Mouse (Mus musculus): ENCODE results near the gene Olfml2b. TPM values are rescaled to one million over a fixed set of nuclear protein-coding genes. Genes with fewer than 3 reads are reported as not detected.

Gene Olfml2b
- polyA plus RNA-seq, 1 experiment = 1.3 TPM

- no peak overlapping the region for H3K4me3 ChIP-seq (ENCODE audit: low read depth, low read length)
- no peaks in the 10 kb centered on the region for H3K36me3 ChIP-seq (ENCODE audit: control insufficient read depth, insufficient read depth, low read length, poor library complexity, severe bottlenecking)
- H3K27me3 ChIP-seq (ENCODE audit: control insufficient read depth, insufficient read depth, low read length, poor library complexity, severe bottlenecking) = no peaks in the 10 kb centered on the region
- no peaks in the 10 kb centered on the region for H3K9me3 ChIP-seq (replicated peaks; ENCODE audit: control insufficient read depth, insufficient read depth, low read length, poor library complexity, severe bottlenecking)
- H3K27ac ChIP-seq (ENCODE audit: insufficient read depth, low read length) = no peak overlapping the region
- H3K9ac ChIP-seq (ENCODE audit: low read depth, poor library complexity, severe bottlenecking) = no peak overlapping the region
- TF ChIP-seq POLR2A (IDR thresholded peaks at IDR 0.05; ENCODE audit: insufficient read depth, low read length) (no peak), CTCF (IDR thresholded peaks at IDR 0.05; ENCODE audit: low read depth, low read length) (no peak), EP300 (IDR thresholded peaks at IDR 0.05; ENCODE audit: insufficient read depth, low read depth, low read length) (no peak)
- H3K4me1 ChIP-seq (ENCODE audit: control insufficient read depth, insufficient read depth, low read length) = no peaks in the 10 kb centered on the region
These were observed 13.4 kb downstream of the Olfml2b start for GRCm38 (mm10) chr1:170657643-170658314.

DNA sequence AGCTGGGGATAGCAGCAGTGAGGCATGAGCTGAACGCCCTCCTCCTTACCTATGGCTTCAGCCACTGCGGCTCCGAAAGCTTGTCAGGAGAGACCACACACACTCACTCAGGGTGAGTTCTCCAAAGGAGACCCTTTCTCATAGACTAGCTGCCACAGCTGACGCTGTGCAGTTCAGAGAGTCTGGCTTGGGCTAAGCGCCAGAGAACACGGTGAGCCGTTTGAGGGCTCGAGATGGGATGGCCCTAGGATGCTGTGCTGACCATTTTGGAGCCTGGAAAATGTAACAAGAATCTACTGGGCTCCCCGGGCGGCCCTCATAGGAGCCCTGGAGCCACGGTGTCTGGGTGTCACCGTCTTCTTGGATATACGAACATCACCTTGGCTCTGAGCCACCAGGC, 14.9 kb downstream of the Olfml2b start:
- no peak for TF ChIP-seq EP300 (IDR thresholded peaks at IDR 0.05; ENCODE audit: insufficient read depth, low read depth, low read length)
- TF ChIP-seq POLR2A (IDR thresholded peaks at IDR 0.05; ENCODE audit: insufficient read depth, low read length) = no peak
- no peak for TF ChIP-seq CTCF (IDR thresholded peaks at IDR 0.05; ENCODE audit: low read depth, low read length)
- Histone ChIP-seq H3K36me3 (ENCODE audit: control insufficient read depth, insufficient read depth, low read length, poor library complexity, severe bottlenecking) (no peaks in the 10 kb centered on the region), H3K27me3 (ENCODE audit: control insufficient read depth, insufficient read depth, low read length, poor library complexity, severe bottlenecking) (no peaks in the 10 kb centered on the region), H3K4me3 (ENCODE audit: low read depth, low read length) (no peak overlapping the region), H3K4me1 (ENCODE audit: control insufficient read depth, insufficient read depth, low read length) (no peaks in the 10 kb centered on the region), H3K9me3 (replicated peaks; ENCODE audit: control insufficient read depth, insufficient read depth, low read length, poor library complexity, severe bottlenecking) (no peaks in the 10 kb centered on the region), H3K27ac (ENCODE audit: insufficient read depth, low read length) (no peak overlapping the region), H3K9ac (ENCODE audit: low read depth, poor library complexity, severe bottlenecking) (no peak overlapping the region)

DNA sequence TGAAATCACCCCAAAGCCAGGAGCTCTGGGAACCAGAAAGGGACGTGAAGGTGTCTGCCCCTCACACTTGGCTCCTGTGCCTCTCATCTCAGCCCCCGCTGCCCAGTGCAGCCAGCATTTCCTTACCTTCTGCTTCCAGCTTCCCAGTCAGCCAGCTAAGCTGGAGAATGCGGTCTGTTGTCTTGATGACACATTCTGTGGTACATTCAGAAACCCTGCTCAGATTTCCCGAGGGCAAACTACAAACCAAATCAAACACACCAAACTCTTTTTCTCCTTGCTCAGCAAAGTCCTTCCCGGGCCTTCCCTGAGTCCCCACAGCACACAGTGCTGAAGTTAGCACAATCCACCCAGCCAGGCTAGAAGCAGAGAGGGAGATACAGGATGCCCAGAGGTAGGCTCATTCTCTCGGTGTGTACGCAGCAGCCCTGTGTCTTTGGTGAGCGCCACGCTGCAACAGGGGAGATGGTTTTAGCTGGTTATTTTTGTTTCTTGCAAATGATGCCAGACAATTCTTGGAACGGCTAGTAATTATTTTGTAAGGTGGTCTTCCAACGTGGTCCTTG, 20.4 kb downstream of the Olfml2b start:
- Histone ChIP-seq H3K27me3 (ENCODE audit: control insufficient read depth, insufficient read depth, low read length, poor library complexity, severe bottlenecking) (no peaks in the 10 kb centered on the region), H3K27ac (ENCODE audit: insufficient read depth, low read length) (no peak overlapping the region), H3K9ac (ENCODE audit: low read depth, poor library complexity, severe bottlenecking) (no peak overlapping the region), H3K4me3 (ENCODE audit: low read depth, low read length) (no peak overlapping the region), H3K36me3 (ENCODE audit: control insufficient read depth, insufficient read depth, low read length, poor library complexity, severe bottlenecking) (no peaks in the 10 kb centered on the region), H3K4me1 (ENCODE audit: control insufficient read depth, insufficient read depth, low read length) (no peaks in the 10 kb centered on the region), H3K9me3 (replicated peaks; ENCODE audit: control insufficient read depth, insufficient read depth, low read length, poor library complexity, severe bottlenecking) (no peaks in the 10 kb centered on the region)
- TF ChIP-seq POLR2A (IDR thresholded peaks at IDR 0.05; ENCODE audit: insufficient read depth, low read length) (no peak), CTCF (IDR thresholded peaks at IDR 0.05; ENCODE audit: low read depth, low read length) (no peak), EP300 (IDR thresholded peaks at IDR 0.05; ENCODE audit: insufficient read depth, low read depth, low read length) (no peak)

GRCm38 (mm10) chr1:170665200-170665599, 20.9 kb downstream of the Olfml2b start:
- H3K9ac ChIP-seq (ENCODE audit: low read depth, poor library complexity, severe bottlenecking) = no peak overlapping the region
- no peak for TF ChIP-seq CTCF (IDR thresholded peaks at IDR 0.05; ENCODE audit: low read depth, low read length)
- no peak for TF ChIP-seq POLR2A (IDR thresholded peaks at IDR 0.05; ENCODE audit: insufficient read depth, low read length)
- TF ChIP-seq EP300 (IDR thresholded peaks at IDR 0.05; ENCODE audit: insufficient read depth, low read depth, low read length) = no peak
- H3K27ac ChIP-seq (ENCODE audit: insufficient read depth, low read length) = no peak overlapping the region
- H3K27me3 ChIP-seq (ENCODE audit: control insufficient read depth, insufficient read depth, low read length, poor library complexity, severe bottlenecking) = no peaks in the 10 kb centered on the region
- no peaks in the 10 kb centered on the region for H3K36me3 ChIP-seq (ENCODE audit: control insufficient read depth, insufficient read depth, low read length, poor library complexity, severe bottlenecking)
- no peaks in the 10 kb centered on the region for H3K9me3 ChIP-seq (replicated peaks; ENCODE audit: control insufficient read depth, insufficient read depth, low read length, poor library complexity, severe bottlenecking)
- no peaks in the 10 kb centered on the region for H3K4me1 ChIP-seq (ENCODE audit: control insufficient read depth, insufficient read depth, low read length)
- no peak overlapping the region for H3K4me3 ChIP-seq (ENCODE audit: low read depth, low read length)

GRCm38 (mm10) chr1:170674184-170674775, 29.9 kb downstream of the Olfml2b start:
- H3K36me3 ChIP-seq (ENCODE audit: control insufficient read depth, insufficient read depth, low read length, poor library complexity, severe bottlenecking) = no peaks in the 10 kb centered on the region
- no peak overlapping the region for H3K27ac ChIP-seq (ENCODE audit: insufficient read depth, low read length)
- no peak overlapping the region for H3K9ac ChIP-seq (ENCODE audit: low read depth, poor library complexity, severe bottlenecking)
- TF ChIP-seq POLR2A (IDR thresholded peaks at IDR 0.05; ENCODE audit: insufficient read depth, low read length) (no peak), CTCF (IDR thresholded peaks at IDR 0.05; ENCODE audit: low read depth, low read length) (no peak), EP300 (IDR thresholded peaks at IDR 0.05; ENCODE audit: insufficient read depth, low read depth, low read length) (no peak)
- no peaks in the 10 kb centered on the region for H3K27me3 ChIP-seq (ENCODE audit: control insufficient read depth, insufficient read depth, low read length, poor library complexity, severe bottlenecking)
- H3K4me3 ChIP-seq (ENCODE audit: low read depth, low read length) = no peak overlapping the region
- H3K9me3 ChIP-seq (replicated peaks; ENCODE audit: control insufficient read depth, insufficient read depth, low read length, poor library complexity, severe bottlenecking) = no peaks in the 10 kb centered on the region
- no peaks in the 10 kb centered on the region for H3K4me1 ChIP-seq (ENCODE audit: control insufficient read depth, insufficient read depth, low read length)

GRCm38 (mm10) chr1:170677681-170678080, 33.3 kb downstream of the Olfml2b start:
- Histone ChIP-seq H3K9ac (ENCODE audit: low read depth, poor library complexity, severe bottlenecking) (no peak overlapping the region), H3K27ac (ENCODE audit: insufficient read depth, low read length) (no peak overlapping the region), H3K4me3 (ENCODE audit: low read depth, low read length) (no peak overlapping the region), H3K27me3 (ENCODE audit: control insufficient read depth, insufficient read depth, low read length, poor library complexity, severe bottlenecking) (no peaks in the 10 kb centered on the region), H3K4me1 (ENCODE audit: control insufficient read depth, insufficient read depth, low read length) (no peaks in the 10 kb centered on the region), H3K9me3 (replicated peaks; ENCODE audit: control insufficient read depth, insufficient read depth, low read length, poor library complexity, severe bottlenecking) (no peaks in the 10 kb centered on the region), H3K36me3 (ENCODE audit: control insufficient read depth, insufficient read depth, low read length, poor library complexity, severe bottlenecking) (no peaks in the 10 kb centered on the region)
- TF ChIP-seq CTCF (IDR thresholded peaks at IDR 0.05; ENCODE audit: low read depth, low read length) (no peak), POLR2A (IDR thresholded peaks at IDR 0.05; ENCODE audit: insufficient read depth, low read length) (no peak), EP300 (IDR thresholded peaks at IDR 0.05; ENCODE audit: insufficient read depth, low read depth, low read length) (no peak)
